Mouse (Mus musculus): ENCODE data around the gene Frs2.
"Not testable (repeated sequence)": the region's sequence is repeated elsewhere in the genome, so short reads cannot be mapped to it uniquely, and the experiment has no call there.

Gene Frs2

GRCm38 (mm10) chr10:117147463-117148360 lies 622 bp downstream of the Frs2 start:
- DNase-seq (ENCODE audit: extremely low spot score, low read depth, low spot score) = no peak

- DNase-seq (ENCODE audit: extremely low spot score, low read depth, low spot score) = no peak
Observed at GRCm38 (mm10) chr10:117146421-117146820, 1.9 kb downstream of the Frs2 start.

GRCm38 (mm10) chr10:117145546-117146265 lies 2.6 kb downstream of the Frs2 start:
- no peak for DNase-seq (ENCODE audit: extremely low spot score, low read depth, low spot score)

GRCm38 (mm10) chr10:117144628-117145027 lies 3.7 kb downstream of the Frs2 start:
- no peak for DNase-seq (ENCODE audit: extremely low spot score, low read depth, low spot score)

GRCm38 (mm10) chr10:117144071-117144470 lies 4.3 kb downstream of the Frs2 start:
- DNase-seq (ENCODE audit: extremely low spot score, low read depth, low spot score) = no peak

GRCm38 (mm10) chr10:117143311-117143710 lies 5.0 kb downstream of the Frs2 start:
- no peak for DNase-seq (ENCODE audit: extremely low spot score, low read depth, low spot score)

- DNase-seq (ENCODE audit: extremely low spot score, low read depth, low spot score) = no peak
Observed at GRCm38 (mm10) chr10:117141939-117142552, 6.3 kb downstream of the Frs2 start.

- DNase-seq (ENCODE audit: extremely low spot score, low read depth, low spot score) = not testable (repeated sequence)
Observed at GRCm38 (mm10) chr10:117131506-117131905, 16.8 kb downstream of the Frs2 start.

- DNase-seq (ENCODE audit: extremely low spot score, low read depth, low spot score) = no peak
Observed at GRCm38 (mm10) chr10:117130037-117130436, 18.3 kb downstream of the Frs2 start.

- no peak for DNase-seq (ENCODE audit: extremely low spot score, low read depth, low spot score)
Observed at GRCm38 (mm10) chr10:117128693-117129092, 19.6 kb downstream of the Frs2 start.

GRCm38 (mm10) chr10:117127480-117127879 lies 20.9 kb downstream of the Frs2 start:
- no peak for DNase-seq (ENCODE audit: extremely low spot score, low read depth, low spot score)

- DNase-seq (ENCODE audit: extremely low spot score, low read depth, low spot score) = no peak
Observed at GRCm38 (mm10) chr10:117126719-117127118, 21.6 kb downstream of the Frs2 start.

- no peak for DNase-seq (ENCODE audit: extremely low spot score, low read depth, low spot score)
Observed at GRCm38 (mm10) chr10:117126233-117126632, 22.1 kb downstream of the Frs2 start.

- DNase-seq (ENCODE audit: extremely low spot score, low read depth, low spot score) = no peak
Observed at GRCm38 (mm10) chr10:117121448-117121847, 26.9 kb downstream of the Frs2 start.

GRCm38 (mm10) chr10:117120051-117120666 lies 28.2 kb downstream of the Frs2 start:
- no peak for DNase-seq (ENCODE audit: extremely low spot score, low read depth, low spot score)

- DNase-seq (ENCODE audit: extremely low spot score, low read depth, low spot score) = no peak
Observed at GRCm38 (mm10) chr10:117119531-117119930, 28.8 kb downstream of the Frs2 start.

- DNase-seq (ENCODE audit: extremely low spot score, low read depth, low spot score) = no peak
Observed at GRCm38 (mm10) chr10:117118421-117118831, 29.9 kb downstream of the Frs2 start.

GRCm38 (mm10) chr10:117115652-117116051 lies 32.7 kb downstream of the Frs2 start:
- no peak for DNase-seq (ENCODE audit: extremely low spot score, low read depth, low spot score)

GRCm38 (mm10) chr10:117112545-117112944 lies 35.8 kb downstream of the Frs2 start:
- DNase-seq (ENCODE audit: extremely low spot score, low read depth, low spot score) = no peak

- no peak for DNase-seq (ENCODE audit: extremely low spot score, low read depth, low spot score)
Observed at GRCm38 (mm10) chr10:117111455-117111854, 36.9 kb downstream of the Frs2 start.

GRCm38 (mm10) chr10:117110271-117110670 lies 38.1 kb downstream of the Frs2 start:
- DNase-seq (ENCODE audit: extremely low spot score, low read depth, low spot score) = no peak
